Mouse (Mus musculus) limb, embryonic 15.5 days (tissue): ENCODE measurements around the gene Qprt. TPM values are rescaled to one million over a fixed set of nuclear protein-coding genes. Genes with fewer than 3 reads are reported as not detected.
A peak's percentile ranks its signal among the peaks of the same experiment; 100 is the strongest.
"Not testable (repeated sequence)": the region's sequence is repeated elsewhere in the genome, so short reads cannot be mapped to it uniquely, and the experiment has no call there.

Source experiments
- ATAC-seq: fragments of 200-750 bp; cut with Nextera tagmentation; 2 replicates; pipeline ENCODE4 v1.8.0; 2017; ENCODE audit warnings: low read depth, moderate TSS enrichment; ENCODE audit not compliant: insufficient number of reproducible peaks, low FRiP score, low TSS enrichment
- H3K27ac ChIP-seq: fragments of 300-500 bp; sonication (generic); 2 replicates; pipeline ENCODE4 v1.5.1; 2015; ENCODE audit warnings: moderate library complexity, mild to moderate bottlenecking, inconsistent platforms
- H3K27me3 ChIP-seq: fragments of 300-500 bp; sonication (generic); 2 replicates; pipeline ENCODE4 v1.6.1; 2015; ENCODE audit warnings: inconsistent platforms
- H3K36me3 ChIP-seq: fragments of 300-500 bp; sonication (generic); 2 replicates; pipeline ENCODE4 v1.6.1; 2015; ENCODE audit warnings: inconsistent platforms
- H3K4me1 ChIP-seq: fragments of 300-500 bp; sonication (generic); 2 replicates; pipeline ENCODE4 v1.6.1; 2015; ENCODE audit warnings: inconsistent platforms
- H3K4me2 ChIP-seq: fragments of 300-500 bp; sonication (generic); 2 replicates; pipeline ENCODE4 v1.6.1; 2015; ENCODE audit warnings: mild to moderate bottlenecking, inconsistent platforms
- H3K4me3 ChIP-seq: fragments of 300-500 bp; sonication (generic); 2 replicates; pipeline ENCODE4 v1.5.1; 2015; ENCODE audit warnings: mild to moderate bottlenecking, inconsistent platforms
- H3K9ac ChIP-seq: fragments of 300-500 bp; sonication (generic); 2 replicates; pipeline ENCODE4 v1.6.1; 2015; ENCODE audit warnings: inconsistent platforms
- H3K9me3 ChIP-seq: fragments of 300-500 bp; sonication (generic); 2 replicates; pipeline ENCODE4 v1.6.1; 2016; ENCODE audit warnings: inconsistent platforms
- WGBS: fragments of 180-500 bp; shearing (Covaris S2); methylation state at CpG from one replicate; pipeline ENCODE4 v1.1.7; 2015; 5-methylcytosine and 5-hydroxymethylcytosine counted together
- polyA plus RNA-seq: library from polyadenylated mRNA; unstranded; fragments of >200 nt; fragmentation: Nextera tagmentation; extraction: Ambion mirVana; gene quantifications from 2 replicates; pipeline ENCODE4 v1.2.1, GENCODE M21; 2015

The Qprt gene
- polyA plus RNA-seq, 1 experiment from 2014 or later: 4.1 TPM

- ATAC-seq: no peak
- Histone ChIP-seq H3K27ac (no peak overlapping the region), H3K4me1 (peaks cover 12% of the 10 kb centered on the region), H3K9ac (no peak overlapping the region), H3K4me3 (0 out of 2 replicates have a peak overlapping the region, but pooled peaks have one; percentile 9), H3K9me3 (no peaks in the 10 kb centered on the region), H3K27me3 (no peaks in the 10 kb centered on the region), H3K36me3 (no peaks in the 10 kb centered on the region), H3K4me2 (peak overlapping the region; percentile 35)
- 22% methylated on average over 27 of the region's 27 CpGs for WGBS
These were observed 32.9 kb downstream of the Qprt start for GRCm38 (mm10) chr7:127088901-127089845.

- Histone ChIP-seq H3K9ac (no peak overlapping the region), H3K27me3 (no peaks in the 10 kb centered on the region), H3K36me3 (no peaks in the 10 kb centered on the region), H3K9me3 (no peaks in the 10 kb centered on the region), H3K27ac (no peak overlapping the region), H3K4me2 (no peak overlapping the region), H3K4me1 (peaks cover 12% of the 10 kb centered on the region), H3K4me3 (no peak overlapping the region)
- no peak for ATAC-seq
- 79% methylated on average over 3 of the region's 3 CpGs for WGBS
These were observed 33.9 kb downstream of the Qprt start for GRCm38 (mm10) chr7:127088083-127088482.

GRCm38 (mm10) chr7:127087278-127088010 is 34.6 kb downstream of the Qprt start, which contains the start of gene Zg16:
TSS of gene Zg16 (minus strand) at chr7:127087328.
- ATAC-seq, H3K9ac ChIP-seq, H3K4me3 ChIP-seq, H3K9me3 ChIP-seq, H3K27me3 ChIP-seq, H3K27ac ChIP-seq, H3K36me3 ChIP-seq, H3K4me2 ChIP-seq: not testable (repeated sequence)
- H3K4me1 ChIP-seq: peaks cover 10% of the 10 kb centered on the region
- 76% methylated on average over 6 of the region's 6 CpGs for WGBS

- ATAC-seq, H3K27ac ChIP-seq: not testable (repeated sequence)
- WGBS: 44% methylated on average over 6 of the region's 6 CpGs
These were observed 36.3 kb downstream of the Qprt start for GRCm38 (mm10) chr7:127085751-127086150.

GRCm38 (mm10) chr7:127084794-127085193 is 37.2 kb downstream of the Qprt start:
- ATAC-seq: no peak
- Histone ChIP-seq H3K27ac (no peak overlapping the region), H3K9me3 (no peaks in the 10 kb centered on the region), H3K4me2 (no peak overlapping the region), H3K9ac (no peak overlapping the region), H3K4me1 (peaks cover 5% of the 10 kb centered on the region), H3K36me3 (no peaks in the 10 kb centered on the region), H3K27me3 (no peaks in the 10 kb centered on the region), H3K4me3 (no peak overlapping the region)
- 75% methylated on average over 2 of the region's 2 CpGs for WGBS

More at GRCm38 (mm10) chr7:127085751-127086150, 36.3 kb downstream of the Qprt start:
- not testable (repeated sequence) for H3K4me3 ChIP-seq, H3K27me3 ChIP-seq, H3K4me2 ChIP-seq, H3K9ac ChIP-seq, H3K4me1 ChIP-seq, H3K9me3 ChIP-seq, H3K36me3 ChIP-seq

- Histone ChIP-seq H3K4me3 (no peak overlapping the region), H3K9me3 (no peaks in the 10 kb centered on the region), H3K9ac (no peak overlapping the region), H3K27ac (no peak overlapping the region), H3K27me3 (no peaks in the 10 kb centered on the region), H3K4me1 (peaks cover under 1% of the 10 kb centered on the region; the same call in 1 of the 2 replicates), H3K36me3 (no peaks in the 10 kb centered on the region), H3K4me2 (no peak overlapping the region)
- no peak for ATAC-seq
- 85% methylated on average over 4 of the region's 4 CpGs for WGBS
These were observed 38.3 kb downstream of the Qprt start for GRCm38 (mm10) chr7:127083689-127084088.

- H3K36me3 ChIP-seq: no peaks in the 10 kb centered on the region
- H3K27me3 ChIP-seq: no peaks in the 10 kb centered on the region
- no peaks in the 10 kb centered on the region for H3K4me1 ChIP-seq
- ATAC-seq: no peak
- H3K9me3 ChIP-seq: no peaks in the 10 kb centered on the region
- H3K4me3 ChIP-seq: no peak overlapping the region
- no peak overlapping the region for H3K9ac ChIP-seq
- no peak overlapping the region for H3K27ac ChIP-seq
- no peak overlapping the region for H3K4me2 ChIP-seq
- WGBS: 52% methylated on average over 2 of the region's 2 CpGs
These were observed 39.0 kb downstream of the Qprt start for GRCm38 (mm10) chr7:127082995-127083394.

- H3K9ac ChIP-seq: no peak overlapping the region
- no peak overlapping the region for H3K27ac ChIP-seq
- H3K36me3 ChIP-seq: no peaks in the 10 kb centered on the region
- 85% methylated on average over 8 of the region's 8 CpGs for WGBS
- H3K4me3 ChIP-seq: no peak overlapping the region
- H3K4me1 ChIP-seq: no peaks in the 10 kb centered on the region
- no peak overlapping the region for H3K4me2 ChIP-seq
- H3K27me3 ChIP-seq: no peaks in the 10 kb centered on the region
- no peaks in the 10 kb centered on the region for H3K9me3 ChIP-seq
- no peak for ATAC-seq
These were observed 39.8 kb downstream of the Qprt start for GRCm38 (mm10) chr7:127082271-127082670.

- H3K36me3 ChIP-seq: no peaks in the 10 kb centered on the region
- WGBS: 34% methylated on average over 3 of the region's 3 CpGs
- H3K27ac ChIP-seq: no peak overlapping the region
- H3K9ac ChIP-seq: no peak overlapping the region
- ATAC-seq: no peak
- no peak overlapping the region for H3K4me2 ChIP-seq
- H3K4me1 ChIP-seq: no peaks in the 10 kb centered on the region
- no peaks in the 10 kb centered on the region for H3K9me3 ChIP-seq
- no peak overlapping the region for H3K4me3 ChIP-seq
- H3K27me3 ChIP-seq: no peaks in the 10 kb centered on the region
These were observed 42.0 kb downstream of the Qprt start for GRCm38 (mm10) chr7:127080045-127080444.

- H3K9me3 ChIP-seq: no peaks in the 10 kb centered on the region
- no peaks in the 10 kb centered on the region for H3K27me3 ChIP-seq
- 83% methylated on average over 3 of the region's 3 CpGs for WGBS
- no peak for ATAC-seq
- H3K36me3 ChIP-seq: no peaks in the 10 kb centered on the region
- H3K4me2 ChIP-seq: no peak overlapping the region
- H3K9ac ChIP-seq: no peak overlapping the region
- H3K27ac ChIP-seq: no peak overlapping the region
- no peak overlapping the region for H3K4me3 ChIP-seq
- H3K4me1 ChIP-seq: peaks cover 3% of the 10 kb centered on the region; the same call in 1 of the 2 replicates
These were observed 44.3 kb downstream of the Qprt start for GRCm38 (mm10) chr7:127077692-127078091.

GRCm38 (mm10) chr7:127076188-127076587 is 45.8 kb downstream of the Qprt start:
- Histone ChIP-seq H3K4me2 (no peak overlapping the region), H3K27me3 (no peaks in the 10 kb centered on the region), H3K27ac (no peak overlapping the region), H3K4me3 (no peak overlapping the region), H3K9ac (no peak overlapping the region), H3K36me3 (no peaks in the 10 kb centered on the region), H3K4me1 (peaks cover 7% of the 10 kb centered on the region; the same call in 1 of the 2 replicates), H3K9me3 (no peaks in the 10 kb centered on the region)
- ATAC-seq: no peak
- WGBS: 88% methylated on average over 5 of the region's 5 CpGs

GRCm38 (mm10) chr7:127073221-127073620 is 48.8 kb downstream of the Qprt start:
- H3K9ac ChIP-seq: no peak overlapping the region
- no peaks in the 10 kb centered on the region for H3K9me3 ChIP-seq
- H3K4me3 ChIP-seq: no peak overlapping the region
- H3K4me1 ChIP-seq: peaks cover 7% of the 10 kb centered on the region; the same call in 1 of the 2 replicates
- 83% methylated on average over 4 of the region's 4 CpGs for WGBS
- no peak for ATAC-seq
- H3K27me3 ChIP-seq: no peaks in the 10 kb centered on the region
- no peak overlapping the region for H3K4me2 ChIP-seq
- no peaks in the 10 kb centered on the region for H3K36me3 ChIP-seq
- H3K27ac ChIP-seq: 0 out of 2 replicates have a peak overlapping the region, but pooled peaks have one; percentile 35
